Mouse (Mus musculus) adrenal gland, postnatal 14 days (tissue): ENCODE data around the gene Stat3. TPM values are rescaled to one million over a fixed set of nuclear protein-coding genes. Genes with fewer than 3 reads are reported as not detected.

Source experiments
- DNase-seq: peaks from one replicate; pipeline ENCODE4 v3.0.0; 2021; ENCODE audit warnings: mixed read lengths
- long read RNA-seq, 2 experiments: library from polyadenylated mRNA; stranded (forward); transcript quantifications; one replicate each; pipeline ENCODE4 v2.0.0; 2021
- total RNA-seq: library from RNA; stranded (reverse); gene quantifications from 2 replicates; pipeline ENCODE4 v1.2.3, GENCODE M21; 2021

Stat3 gene
- 75.1 and 82.4 TPM in 2 replicates for total RNA-seq
- long read RNA-seq, experiment 1, full-length matches to known transcripts: 37 of 57 reads
- long read RNA-seq, experiment 1, partial matches to known transcripts: 5 of 57 reads
- long read RNA-seq, experiment 1, other reads (novel, unspliced or antisense): 15 of 57 reads
- long read RNA-seq, experiment 2, full-length matches to known transcripts: 44 of 58 reads
- long read RNA-seq, experiment 2, partial matches to known transcripts: 4 of 58 reads
- long read RNA-seq, experiment 2, other reads (novel, unspliced or antisense): 10 of 58 reads

- DNase-seq: peak; percentile 100
Measured at GRCm38 (mm10) chr11:100939512-100940151, at the start of gene Stat3. Gene Stat3, minus strand, starts transcription at chr11:100939540.

- no peak for DNase-seq
Measured at GRCm38 (mm10) chr11:100988674-100989073, 49.3 kb upstream of the Stat3 start.

GRCm38 (mm10) chr11:100985607-100986006, 46.3 kb upstream of the Stat3 start:
- no peak for DNase-seq

DNA sequence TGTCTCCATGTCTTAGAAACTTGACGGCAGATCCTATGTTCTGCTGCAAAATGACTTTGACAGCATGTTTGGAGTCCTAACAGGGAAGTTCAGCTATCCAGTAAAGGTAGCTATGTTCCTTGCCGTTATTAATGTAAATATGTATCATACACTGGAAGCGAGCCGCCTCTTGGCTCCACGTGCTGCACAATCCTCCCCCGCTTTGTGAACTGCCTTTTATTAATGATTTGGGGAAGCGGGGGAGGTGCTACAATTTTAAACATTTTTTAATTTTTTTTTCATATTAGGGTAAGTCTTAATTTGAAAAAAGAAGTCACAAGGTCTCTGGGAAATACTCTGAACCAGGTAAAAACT, 44.4 kb upstream of the Stat3 start:
- no peak for DNase-seq

GRCm38 (mm10) chr11:100983125-100983777, 43.9 kb upstream of the Stat3 start:
- peak; percentile 89 for DNase-seq

- DNase-seq: no peak
Measured at GRCm38 (mm10) chr11:100982087-100982486, 42.7 kb upstream of the Stat3 start.

DNA sequence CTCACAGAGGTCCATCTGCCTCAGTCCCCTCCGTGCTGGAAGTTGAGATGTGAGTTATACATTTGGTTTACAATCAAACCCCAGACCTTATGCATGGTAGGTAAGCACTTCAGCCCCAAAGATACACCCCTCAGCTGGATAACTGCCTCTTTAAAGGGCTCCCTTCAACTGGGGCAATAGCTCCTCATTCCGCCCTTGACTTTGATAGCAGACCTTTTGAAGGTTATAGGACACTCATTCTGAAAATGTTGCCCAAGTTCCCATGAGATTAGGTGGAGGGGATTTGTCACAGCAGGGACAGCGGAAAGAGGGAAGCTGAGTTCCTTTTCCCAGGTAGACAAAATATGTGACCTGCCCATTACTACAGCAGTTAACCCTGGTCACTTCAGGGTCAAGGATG, 41.9 kb upstream of the Stat3 start:
- DNase-seq: no peak

- DNase-seq: no peak
Measured at GRCm38 (mm10) chr11:100980438-100980837, 41.1 kb upstream of the Stat3 start.

DNA sequence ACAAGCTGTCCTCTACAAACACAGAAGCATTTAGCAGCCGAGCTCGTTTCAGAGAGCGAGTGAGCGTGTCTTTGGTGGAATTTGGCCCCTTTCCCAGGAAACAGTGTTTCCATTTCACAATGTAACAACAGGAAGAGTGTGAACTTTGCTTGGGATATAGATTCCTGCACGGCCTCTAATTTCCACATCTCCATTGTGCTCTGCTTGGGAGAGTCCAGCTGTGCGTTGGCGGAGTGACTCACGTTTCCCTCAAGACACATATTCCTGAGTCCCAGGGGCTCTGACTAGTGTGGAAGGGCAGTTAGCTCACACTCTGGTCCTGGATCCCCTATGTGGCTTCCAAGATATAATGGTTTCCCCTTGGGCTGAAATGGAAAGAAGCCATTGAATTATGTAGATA, 40.5 kb upstream of the Stat3 start:
- DNase-seq: peak; percentile 62

DNA sequence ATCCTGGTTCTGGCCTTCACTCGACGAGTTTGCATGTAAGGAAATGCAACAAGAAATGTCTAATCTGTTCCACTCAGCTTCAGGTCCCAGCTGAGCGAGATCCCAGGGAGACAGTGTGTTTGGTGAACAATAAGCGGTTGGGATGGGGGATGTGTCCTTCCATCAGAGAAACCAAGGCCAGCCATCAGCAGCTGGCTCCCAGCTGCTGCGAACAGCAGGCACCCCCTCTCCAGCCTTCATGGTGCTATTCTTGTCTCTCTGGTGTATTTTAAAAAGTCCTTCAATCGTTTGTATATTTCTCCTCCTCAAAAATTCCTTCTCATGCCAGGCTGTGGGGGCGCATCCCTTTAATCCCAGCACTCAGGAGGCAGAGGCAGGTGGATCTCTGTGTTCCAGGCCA, 35.9 kb upstream of the Stat3 start:
- DNase-seq: peak; percentile 52

DNA sequence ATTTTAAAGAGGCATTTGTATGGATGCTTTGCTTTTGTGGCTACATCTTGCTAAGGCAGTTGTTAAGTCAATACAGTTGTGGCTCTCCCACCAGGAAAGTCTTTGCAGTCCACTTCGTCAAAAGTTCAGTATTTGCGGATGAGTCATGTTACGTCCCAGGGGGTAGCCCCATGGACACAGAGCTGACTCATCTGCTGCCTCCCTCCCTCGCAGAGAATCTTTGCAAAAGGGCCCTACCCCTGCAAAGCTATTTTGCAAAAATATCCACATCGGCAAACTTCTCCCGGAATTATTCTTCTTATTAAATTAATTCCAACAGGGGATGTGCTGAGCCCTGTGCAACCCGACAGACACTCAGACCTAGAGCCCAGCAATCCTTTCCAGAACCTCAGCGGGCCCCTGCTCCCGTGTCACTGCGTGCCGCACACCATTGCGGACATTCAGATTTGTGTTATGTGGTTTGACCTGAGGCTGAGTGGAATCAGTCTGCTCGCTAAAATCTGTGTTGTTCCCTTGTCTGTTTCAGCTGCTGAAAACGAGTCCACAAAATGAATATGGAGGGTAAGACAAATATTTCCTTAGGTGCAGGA, 35.1 kb upstream of the Stat3 start:
- peak; percentile 73 for DNase-seq

- DNase-seq: no peak
Measured at GRCm38 (mm10) chr11:100973245-100973644, 33.9 kb upstream of the Stat3 start.

DNA sequence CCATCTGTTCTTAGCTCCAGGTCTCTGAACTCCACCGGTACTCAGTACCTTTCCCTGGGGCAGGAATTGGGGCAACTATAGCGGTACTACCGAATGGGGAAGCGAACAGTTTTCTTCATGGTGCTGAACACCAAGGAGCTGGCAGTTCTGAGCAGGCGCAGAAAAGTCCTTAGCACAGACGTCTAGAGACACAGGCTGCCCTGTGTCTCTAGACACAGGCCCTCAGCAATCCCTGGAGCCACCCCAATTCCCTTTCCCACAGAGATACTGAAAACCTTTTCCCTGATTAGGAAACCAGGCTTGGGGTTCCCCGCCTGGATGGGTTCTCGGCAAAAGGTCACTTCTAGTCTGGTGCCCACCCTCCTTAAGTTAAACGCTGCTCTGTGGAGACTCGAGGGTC, 32.1 kb upstream of the Stat3 start:
- peak; percentile 59 for DNase-seq

GRCm38 (mm10) chr11:100970557-100970937, 31.2 kb upstream of the Stat3 start, which contains the start of gene Cavin1:
Gene Cavin1, minus strand, starts transcription at chr11:100970887.
- DNase-seq: peak; percentile 99

DNA sequence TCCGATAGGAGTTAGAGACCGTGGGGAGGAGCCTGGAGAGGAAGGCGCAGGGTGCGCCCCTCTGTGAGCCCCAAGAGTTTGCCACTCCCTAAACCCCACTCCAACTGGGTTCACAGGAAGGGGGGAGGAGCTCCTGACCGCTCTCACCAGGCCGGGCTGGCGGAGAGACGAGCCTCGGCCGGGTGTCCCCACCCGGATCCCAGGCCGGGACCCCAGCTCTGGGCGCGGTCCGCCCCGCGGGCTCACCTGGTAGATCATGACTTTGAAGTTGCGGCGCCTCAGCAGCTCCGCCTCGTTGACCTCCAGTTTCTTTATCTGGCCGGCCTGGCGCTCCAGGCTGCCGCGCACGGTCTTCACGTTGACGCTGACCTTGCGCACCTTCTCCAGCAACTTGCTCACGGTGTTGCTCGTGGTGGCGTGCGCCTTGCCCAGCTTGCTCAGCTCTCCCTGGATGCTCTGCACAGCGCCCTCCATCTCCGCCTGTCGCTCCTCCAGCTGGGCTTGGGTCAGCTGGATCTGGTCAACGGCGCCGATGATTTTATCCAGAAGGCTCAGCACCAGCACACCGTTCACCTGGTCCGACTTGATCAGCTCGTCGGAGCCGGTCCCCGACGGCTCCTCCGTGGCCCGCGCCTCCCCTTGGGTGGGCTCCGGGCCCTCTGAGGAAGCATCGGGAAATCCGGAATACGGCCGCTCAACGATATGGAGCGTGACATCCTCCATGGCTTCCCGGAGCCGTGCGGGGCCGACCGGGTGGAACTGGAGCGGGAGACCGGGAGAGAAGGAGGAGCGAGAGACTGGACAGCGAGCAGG, 30.6 kb upstream of the Stat3 start:
- DNase-seq: peak; percentile 79

GRCm38 (mm10) chr11:100969189-100969743, 29.9 kb upstream of the Stat3 start:
- DNase-seq: peak; percentile 56

DNA sequence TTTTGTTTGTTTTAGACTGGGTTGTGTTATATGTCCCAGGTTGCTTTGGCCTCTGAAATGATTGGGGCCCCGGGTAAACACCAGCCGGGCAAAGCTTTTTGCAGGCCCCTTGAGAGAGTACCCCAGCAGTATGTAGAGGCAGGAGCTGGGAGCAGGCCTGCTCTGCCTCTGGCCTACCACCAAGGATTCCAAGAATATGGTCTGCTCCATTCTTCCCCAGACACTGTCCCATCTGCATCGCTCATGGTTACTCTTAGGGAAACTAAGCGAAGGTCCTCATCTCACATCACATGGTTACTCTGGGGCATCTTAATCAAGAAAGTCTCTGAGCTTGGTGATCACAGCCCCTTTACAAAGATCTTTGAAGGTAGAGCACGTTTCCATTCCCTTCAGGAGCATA, 29.2 kb upstream of the Stat3 start:
- DNase-seq: no peak

DNA sequence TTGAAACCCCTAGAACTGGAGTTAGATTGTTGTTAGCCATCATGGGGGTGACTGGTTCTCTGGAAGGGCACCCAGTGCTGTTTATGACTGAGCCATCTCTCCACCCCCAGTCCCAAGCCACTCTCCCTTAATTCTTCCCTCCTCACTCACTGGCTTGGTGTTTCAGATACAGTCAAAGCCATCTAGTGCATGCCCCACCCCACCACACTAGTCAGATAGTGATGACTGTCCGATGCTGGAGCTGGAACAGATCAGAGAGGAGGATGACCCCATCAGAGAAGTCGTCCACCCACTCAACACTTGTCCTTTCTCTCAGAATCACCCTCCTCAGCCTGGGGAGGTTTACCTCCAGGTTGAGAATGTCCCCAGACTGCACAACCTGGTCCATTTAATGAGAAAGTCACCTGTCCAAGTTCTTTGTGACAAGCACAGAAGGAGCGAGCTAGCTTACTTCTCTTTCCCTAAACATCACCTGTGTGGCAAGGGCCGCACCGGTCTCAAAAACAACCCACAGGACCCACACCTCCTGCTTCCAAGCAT, 28.6 kb upstream of the Stat3 start:
- DNase-seq: no peak

GRCm38 (mm10) chr11:100967376-100967775, 28.0 kb upstream of the Stat3 start:
- DNase-seq: no peak

DNA sequence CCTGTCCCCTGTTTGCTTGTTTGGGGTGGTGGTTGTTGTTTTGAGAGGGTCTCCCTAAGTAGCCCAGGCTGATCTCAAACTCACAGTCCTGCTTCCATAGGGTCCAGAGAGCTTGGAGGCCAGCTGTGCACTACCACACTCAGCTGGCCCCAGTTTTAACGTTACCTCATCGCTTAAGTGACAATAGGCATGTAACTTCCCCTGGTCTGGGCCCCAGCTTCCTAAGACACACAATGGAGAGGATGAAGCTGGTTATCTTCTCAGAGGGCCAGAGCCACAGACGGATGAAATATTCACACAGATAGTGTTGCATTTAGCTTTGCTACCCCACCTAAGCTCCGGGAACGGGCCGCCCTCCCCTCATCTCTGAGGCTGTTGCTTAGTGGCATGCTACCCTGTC, 26.4 kb upstream of the Stat3 start:
- DNase-seq: no peak

GRCm38 (mm10) chr11:100964901-100965542, 25.7 kb upstream of the Stat3 start:
- DNase-seq: no peak
